Mouse (Mus musculus) heart, embryonic 10.5 days (tissue): Measurements from ENCODE around the gene Hist1h3d. TPM values are rescaled to one million over a fixed set of nuclear protein-coding genes. Genes with fewer than 3 reads are reported as not detected.
"Not testable (repeated sequence)": the region's sequence is repeated elsewhere in the genome, so short reads cannot be mapped to it uniquely, and the experiment has no call there.

Experiments
- DNase-seq: peaks from one replicate; pipeline ENCODE4 v3.0.0-alpha.2; 2017; ENCODE audit warnings: low spot score
- H3K27ac ChIP-seq: fragments of 300-500 bp; sonication (generic); 2 replicates; pipeline ENCODE4 v1.5.1; 2016; ENCODE audit warnings: mild to moderate bottlenecking
- H3K27me3 ChIP-seq: fragments of 300-500 bp; sonication (generic); 2 replicates; pipeline ENCODE4 v1.6.1; 2016; ENCODE audit warnings: mild to moderate bottlenecking; ENCODE audit not compliant: poor library complexity, insufficient read depth, severe bottlenecking
- H3K36me3 ChIP-seq: fragments of 300-500 bp; sonication (generic); 2 replicates; pipeline ENCODE4 v1.6.1; 2016; ENCODE audit warnings: mild to moderate bottlenecking, moderate library complexity
- H3K4me1 ChIP-seq: fragments of 300-500 bp; sonication (generic); 2 replicates; pipeline ENCODE4 v1.6.1; 2016; ENCODE audit warnings: mild to moderate bottlenecking
- H3K4me3 ChIP-seq: fragments of 300-500 bp; sonication (generic); 2 replicates; pipeline ENCODE4 v1.5.1; 2016; ENCODE audit warnings: mild to moderate bottlenecking, moderate library complexity
- H3K9me3 ChIP-seq: fragments of 300-500 bp; sonication (generic); 2 replicates; pipeline ENCODE4 v1.6.1; 2016; ENCODE audit warnings: mild to moderate bottlenecking, moderate library complexity
- WGBS: fragments of 180-500 bp; shearing (Covaris S2); methylation state at CpG from one replicate; pipeline ENCODE4 v1.1.7; 2016; 5-methylcytosine and 5-hydroxymethylcytosine counted together
- polyA plus RNA-seq: library from polyadenylated mRNA; unstranded; fragments of >200 nt; fragmentation: Nextera tagmentation; extraction: Ambion mirVana; gene quantifications from 2 replicates; pipeline ENCODE4 v1.2.1, GENCODE M21; 2016

Hist1h3d gene
- polyA plus RNA-seq, 1 experiment from 2014 or later, result 5.3 TPM

DNA sequence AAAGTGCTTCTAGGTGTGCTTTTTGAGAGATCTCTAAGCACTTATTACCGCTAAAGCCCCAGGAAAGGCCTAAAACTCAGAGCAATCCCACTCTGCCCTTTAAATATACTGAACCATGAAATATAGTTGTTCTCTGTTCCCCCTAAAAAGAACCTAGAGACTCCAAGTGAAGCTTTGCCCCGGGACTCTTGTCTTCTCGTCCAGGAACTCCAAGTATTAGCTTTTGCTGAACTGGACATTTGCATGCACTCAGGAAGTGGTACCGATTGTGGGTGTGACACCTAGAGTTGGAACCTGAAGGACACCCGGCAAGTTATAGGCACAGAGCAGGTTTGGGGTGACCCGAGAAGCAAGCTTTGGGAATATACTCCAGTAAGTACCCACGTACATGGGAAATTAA, 15.6 kb downstream of the Hist1h3d start:
- no peak overlapping the region for H3K4me3 ChIP-seq
- peaks cover 15% of the 10 kb centered on the region for H3K4me1 ChIP-seq
- H3K27ac ChIP-seq, result no peak overlapping the region
- no peaks in the 10 kb centered on the region for H3K9me3 ChIP-seq
- H3K36me3 ChIP-seq, result no peaks in the 10 kb centered on the region
- H3K27me3 ChIP-seq, result no peaks in the 10 kb centered on the region
- DNase-seq, result no peak
- 89% methylated on average over 7 of the region's 7 CpGs for WGBS

DNA sequence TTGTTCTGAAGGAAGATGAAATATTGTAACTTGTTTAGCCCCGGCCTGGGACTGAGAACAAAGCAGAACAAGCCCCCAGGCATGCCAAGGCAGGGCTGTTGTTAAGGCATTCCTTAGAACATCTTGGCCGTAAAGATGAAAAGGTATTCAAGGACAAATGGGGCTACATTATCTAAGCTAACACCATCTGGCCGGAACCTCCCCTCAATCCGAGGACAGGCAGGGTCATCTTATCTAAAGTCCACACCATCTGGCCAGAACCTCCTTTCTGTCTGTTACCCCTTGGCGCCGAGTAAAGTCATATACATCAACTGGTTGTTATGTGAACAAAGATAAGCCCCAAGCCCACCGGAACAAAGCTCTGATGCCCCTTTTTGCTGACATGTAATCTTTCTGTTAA, 16.3 kb downstream of the Hist1h3d start:
- WGBS, result 73% methylated on average over 7 of the region's 7 CpGs
- not testable (repeated sequence) for H3K9me3 ChIP-seq, DNase-seq, H3K27ac ChIP-seq, H3K4me3 ChIP-seq, H3K36me3 ChIP-seq, H3K27me3 ChIP-seq
- H3K4me1 ChIP-seq, result peaks cover 11% of the 10 kb centered on the region

DNA sequence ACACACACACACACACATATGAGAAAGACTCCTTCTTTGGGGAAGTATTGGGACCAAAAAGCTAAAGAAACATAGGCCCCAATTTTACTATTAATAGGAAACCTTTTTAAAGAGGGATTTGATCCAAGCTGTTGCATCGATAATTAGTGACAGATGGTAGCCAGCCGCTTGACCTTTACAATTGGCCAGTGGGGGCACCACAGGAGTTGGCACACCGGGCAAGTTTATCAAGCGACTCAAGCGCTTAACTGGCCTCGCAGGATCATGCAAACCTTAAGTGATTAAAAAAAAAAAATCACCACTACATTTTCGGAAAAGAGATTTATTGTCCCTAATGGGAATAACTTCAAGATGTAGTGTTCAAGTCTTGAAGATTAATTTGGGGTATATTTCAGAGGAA, 17.1 kb downstream of the Hist1h3d start:
- no peaks in the 10 kb centered on the region for H3K36me3 ChIP-seq
- H3K4me1 ChIP-seq, result peaks cover 8% of the 10 kb centered on the region; the same call in 1 of the 2 replicates
- no peak overlapping the region for H3K4me3 ChIP-seq
- DNase-seq, result no peak
- H3K9me3 ChIP-seq, result no peaks in the 10 kb centered on the region
- H3K27me3 ChIP-seq, result no peaks in the 10 kb centered on the region
- 85% methylated on average over 7 of the region's 7 CpGs for WGBS
- H3K27ac ChIP-seq, result 0 out of 2 replicates have a peak overlapping the region, but pooled peaks have one; percentile 12

GRCm38 (mm10) chr13:23593051-23593770, 17.6 kb downstream of the Hist1h3d start:
- Histone ChIP-seq H3K4me3 (no peak overlapping the region), H3K9me3 (no peaks in the 10 kb centered on the region), H3K36me3 (no peaks in the 10 kb centered on the region), H3K4me1 (peaks cover 8% of the 10 kb centered on the region; the same call in 1 of the 2 replicates), H3K27ac (0 out of 2 replicates have a peak overlapping the region, but pooled peaks have one; percentile 12), H3K27me3 (no peaks in the 10 kb centered on the region)
- 70% methylated on average over 5 of the region's 5 CpGs for WGBS
- DNase-seq, result no peak

DNA sequence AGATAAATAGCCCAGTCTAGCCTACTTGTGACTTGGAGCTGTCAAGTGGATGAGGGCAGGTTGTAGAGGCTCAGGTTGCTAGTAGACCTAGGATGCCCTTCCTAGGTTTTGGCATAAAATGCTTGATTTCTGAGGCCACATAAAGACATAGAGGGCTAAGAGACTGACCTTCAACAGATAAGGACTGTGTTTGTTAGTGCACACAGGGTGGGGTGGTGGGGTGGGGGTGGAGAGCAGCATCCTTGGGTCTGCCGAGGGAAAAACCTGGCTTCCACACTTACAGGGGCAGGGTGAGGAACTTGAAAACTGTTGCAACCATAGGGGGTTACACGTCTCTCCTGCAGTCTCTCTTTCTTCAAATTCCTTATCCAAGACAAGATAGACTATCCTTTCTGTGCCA, 19.6 kb downstream of the Hist1h3d start:
- Histone ChIP-seq H3K36me3 (no peaks in the 10 kb centered on the region), H3K9me3 (no peaks in the 10 kb centered on the region), H3K4me1 (peaks cover 8% of the 10 kb centered on the region; the same call in 1 of the 2 replicates), H3K27ac (no peak overlapping the region), H3K4me3 (no peak overlapping the region), H3K27me3 (no peaks in the 10 kb centered on the region)
- WGBS, result 66% methylated on average over 2 of the region's 2 CpGs
- DNase-seq, result no peak

GRCm38 (mm10) chr13:23595622-23596372, 20.2 kb downstream of the Hist1h3d start:
- Histone ChIP-seq H3K9me3 (no peaks in the 10 kb centered on the region), H3K4me3 (no peak overlapping the region), H3K27me3 (no peaks in the 10 kb centered on the region), H3K36me3 (no peaks in the 10 kb centered on the region), H3K27ac (no peak overlapping the region), H3K4me1 (peaks cover 8% of the 10 kb centered on the region; the same call in 1 of the 2 replicates)
- 80% methylated on average over 7 of the region's 7 CpGs for WGBS
- DNase-seq, result no peak

DNA sequence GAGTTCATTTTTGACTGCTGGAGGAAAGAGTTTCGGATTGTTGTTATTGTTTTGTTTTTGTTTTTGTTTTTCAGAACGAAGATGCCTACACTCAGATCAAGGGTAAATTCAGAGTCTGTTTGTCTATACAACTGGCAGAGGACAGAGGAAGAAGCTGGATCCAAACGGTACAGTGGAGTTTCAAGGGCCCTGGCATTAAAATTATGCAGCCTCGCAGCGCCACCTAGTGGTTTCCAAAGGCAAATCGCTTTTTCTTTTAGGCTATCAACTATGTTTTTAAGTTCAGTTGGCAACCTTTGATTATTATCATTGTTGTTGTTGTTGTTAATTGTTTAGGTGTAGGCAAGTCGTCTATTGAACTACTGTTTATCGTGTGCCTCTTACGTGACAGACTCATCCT, 22.4 kb downstream of the Hist1h3d start:
- peak; percentile 85 for DNase-seq
- H3K36me3 ChIP-seq, result no peaks in the 10 kb centered on the region
- peaks cover 8% of the 10 kb centered on the region; the same call in 1 of the 2 replicates for H3K4me1 ChIP-seq
- no peak overlapping the region for H3K4me3 ChIP-seq
- no peaks in the 10 kb centered on the region for H3K9me3 ChIP-seq
- WGBS, result 7% methylated on average over 9 of the region's 9 CpGs
- H3K27ac ChIP-seq, result no peak overlapping the region
- no peaks in the 10 kb centered on the region for H3K27me3 ChIP-seq

DNA sequence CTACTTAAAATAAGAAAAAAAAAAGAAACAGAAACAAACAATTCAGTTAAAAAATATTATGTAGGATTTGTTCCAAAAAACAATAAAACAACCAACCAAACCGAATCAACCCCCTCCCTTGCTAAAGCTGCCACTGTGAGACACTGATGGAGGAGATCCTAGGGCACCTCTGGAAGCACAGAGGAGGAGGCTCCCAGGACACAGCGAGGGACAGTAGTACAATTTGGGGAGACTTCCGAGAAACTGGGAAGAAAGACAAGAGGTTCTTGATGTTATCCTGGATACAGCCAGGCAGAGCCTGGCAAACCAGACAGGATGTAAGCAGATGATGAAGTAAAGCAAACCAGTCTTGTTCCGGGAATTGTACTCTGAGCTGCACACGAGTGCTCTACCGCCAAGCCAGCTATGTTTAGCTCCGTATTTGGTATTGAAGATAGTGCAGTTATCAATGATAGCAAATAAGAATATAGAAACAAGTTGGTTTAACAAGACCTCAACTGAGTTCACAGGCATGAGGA, 27.7 kb downstream of the Hist1h3d start:
- Histone ChIP-seq H3K36me3 (no peaks in the 10 kb centered on the region), H3K27ac (no peak overlapping the region), H3K4me1 (no peaks in the 10 kb centered on the region), H3K27me3 (no peaks in the 10 kb centered on the region), H3K4me3 (no peak overlapping the region), H3K9me3 (no peaks in the 10 kb centered on the region)
- WGBS, result 60% methylated on average over 7 of the region's 7 CpGs
- DNase-seq, result no peak

GRCm38 (mm10) chr13:23604452-23604851, 28.9 kb downstream of the Hist1h3d start:
- Histone ChIP-seq H3K36me3 (no peaks in the 10 kb centered on the region), H3K27ac (no peak overlapping the region), H3K4me1 (no peaks in the 10 kb centered on the region), H3K4me3 (no peak overlapping the region), H3K27me3 (no peaks in the 10 kb centered on the region), H3K9me3 (no peaks in the 10 kb centered on the region)
- WGBS, result 81% methylated on average over 3 of the region's 3 CpGs
- no peak for DNase-seq

DNA sequence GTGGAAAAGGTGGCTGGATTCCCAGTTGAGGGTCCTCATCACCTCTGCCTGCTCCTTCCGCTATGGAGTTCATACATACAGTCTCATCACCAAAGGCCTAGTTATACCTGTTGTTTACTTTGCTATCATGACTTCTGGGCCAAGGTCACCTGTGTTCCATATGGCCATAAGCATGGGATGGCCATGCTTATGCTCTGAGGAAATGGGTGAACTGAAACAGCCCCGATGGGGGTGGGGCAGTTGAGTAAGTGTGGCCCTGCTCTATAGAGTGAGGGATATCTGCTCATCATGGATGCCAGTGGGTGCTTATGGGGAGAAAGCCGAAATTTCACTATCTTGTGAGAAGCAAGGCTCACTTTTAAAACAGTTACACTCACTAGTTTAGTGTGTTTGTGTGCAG, 29.5 kb downstream of the Hist1h3d start:
- Histone ChIP-seq H3K36me3 (no peaks in the 10 kb centered on the region), H3K27me3 (no peaks in the 10 kb centered on the region), H3K9me3 (no peaks in the 10 kb centered on the region), H3K4me3 (no peak overlapping the region), H3K4me1 (no peaks in the 10 kb centered on the region), H3K27ac (no peak overlapping the region)
- DNase-seq, result no peak
- 89% methylated on average over 3 of the region's 3 CpGs for WGBS

DNA sequence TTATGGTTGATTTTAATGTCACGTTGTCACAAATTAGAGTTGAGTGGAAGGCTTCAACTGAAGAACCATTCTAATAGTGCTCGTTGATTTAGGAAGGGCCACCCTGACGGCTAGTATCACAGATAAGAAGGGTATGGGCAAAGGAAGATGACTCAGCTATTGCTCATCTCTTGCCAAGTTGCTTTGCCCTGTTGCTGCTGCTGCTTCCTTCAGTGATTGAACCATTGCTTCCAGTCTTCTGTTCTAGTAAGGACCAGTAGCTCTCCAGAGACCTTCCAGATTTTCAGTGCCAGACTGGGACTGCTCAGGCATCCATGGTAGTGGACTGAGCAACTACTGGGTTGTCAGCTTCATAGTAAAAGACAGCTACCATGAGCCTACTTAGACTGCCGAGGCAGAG, 33.6 kb downstream of the Hist1h3d start:
- Histone ChIP-seq H3K4me1 (no peaks in the 10 kb centered on the region), H3K9me3 (no peaks in the 10 kb centered on the region), H3K27me3 (no peaks in the 10 kb centered on the region), H3K4me3 (no peak overlapping the region), H3K27ac (no peak overlapping the region), H3K36me3 (no peaks in the 10 kb centered on the region)
- no peak for DNase-seq
- 70% methylated on average over 4 of the region's 4 CpGs for WGBS

- no peaks in the 10 kb centered on the region for H3K27me3 ChIP-seq
- H3K36me3 ChIP-seq, result no peaks in the 10 kb centered on the region
- H3K4me3 ChIP-seq, result no peak overlapping the region
- no peak overlapping the region for H3K27ac ChIP-seq
- no peaks in the 10 kb centered on the region for H3K4me1 ChIP-seq
- H3K9me3 ChIP-seq, result no peaks in the 10 kb centered on the region
- no peak for DNase-seq
Measured at GRCm38 (mm10) chr13:23609844-23610243, 34.3 kb downstream of the Hist1h3d start.

DNA sequence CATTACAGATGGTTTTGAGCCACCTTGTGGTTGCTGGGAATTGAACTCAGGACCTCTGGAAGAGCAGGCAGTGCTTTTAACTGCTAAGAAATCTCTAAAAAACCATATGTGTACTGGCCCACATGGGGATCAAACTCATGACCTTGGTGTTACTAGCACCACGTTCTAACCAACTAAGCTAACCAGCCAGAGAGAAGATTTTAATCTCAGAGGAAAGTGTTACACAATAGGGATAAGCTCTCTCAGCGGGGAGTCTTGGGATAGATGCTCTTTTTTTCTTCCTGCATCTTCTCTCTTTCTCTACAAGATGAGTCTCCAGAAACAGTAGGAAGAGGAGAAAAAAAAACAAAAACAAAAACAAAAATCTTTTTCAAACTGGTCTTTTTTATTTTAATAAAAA, 34.8 kb downstream of the Hist1h3d start:
- Histone ChIP-seq H3K27ac (no peak overlapping the region), H3K9me3 (no peaks in the 10 kb centered on the region), H3K36me3 (no peaks in the 10 kb centered on the region), H3K4me1 (no peaks in the 10 kb centered on the region), H3K4me3 (no peak overlapping the region), H3K27me3 (no peaks in the 10 kb centered on the region)
- WGBS, result 58% methylated on average over 2 of the region's 2 CpGs
- DNase-seq, result no peak
